Mouse (Mus musculus) forebrain, embryonic 14.5 days (tissue): Measurements from ENCODE around the gene Akr1b8. TPM values are rescaled to one million over a fixed set of nuclear protein-coding genes. Genes with fewer than 3 reads are reported as not detected.
"Not testable (repeated sequence)": the region's sequence is repeated elsewhere in the genome, so short reads cannot be mapped to it uniquely, and the experiment has no call there.

Source experiments
- ATAC-seq: fragments of 200-750 bp; cut with Nextera tagmentation; 2 replicates; pipeline ENCODE4 v1.8.0; 2017; ENCODE audit warnings: mild to moderate bottlenecking, moderate library complexity
- DNase-seq: peaks from one replicate; pipeline ENCODE4 v3.0.0-alpha.2; 2015; ENCODE audit warnings: low spot score
- H3K27ac ChIP-seq: fragments of 300-500 bp; sonication (generic); 2 replicates; pipeline ENCODE4 v1.5.1; 2014; ENCODE audit warnings: low read depth, mild to moderate bottlenecking, control low read depth, low read length, moderate library complexity
- H3K27me3 ChIP-seq: fragments of 300-500 bp; sonication (generic); replicated peaks from 2 replicates; pipeline ENCODE4 v1.6.1; 2014; ENCODE audit warnings: low read length, control low read depth, mixed read lengths; ENCODE audit not compliant: control insufficient read depth, insufficient read depth
- H3K36me3 ChIP-seq: fragments of 300-500 bp; sonication (generic); 2 replicates; pipeline ENCODE4 v1.6.1; 2014; ENCODE audit warnings: low read length, control low read depth; ENCODE audit not compliant: control insufficient read depth, insufficient read depth
- H3K4me1 ChIP-seq: fragments of 300-500 bp; sonication (generic); 2 replicates; pipeline ENCODE4 v1.6.1; 2014; ENCODE audit warnings: antibody characterized with exemption, low read length, control low read depth; ENCODE audit not compliant: control insufficient read depth, insufficient read depth
- H3K4me2 ChIP-seq: fragments of 300-500 bp; sonication (generic); 2 replicates; pipeline ENCODE4 v1.6.1; 2014; ENCODE audit warnings: mild to moderate bottlenecking, control low read depth, low read length
- H3K4me3 ChIP-seq: fragments of 300-500 bp; sonication (generic); 2 replicates; pipeline ENCODE4 v1.5.1; 2014; ENCODE audit warnings: low read depth, low read length, control low read depth
- H3K9ac ChIP-seq: fragments of 300-500 bp; sonication (generic); 2 replicates; pipeline ENCODE4 v1.6.1; 2014; ENCODE audit warnings: mild to moderate bottlenecking, low read length, control low read depth, moderate library complexity
- H3K9me3 ChIP-seq: fragments of 300-500 bp; sonication (generic); replicated peaks from 2 replicates; pipeline ENCODE4 v1.6.1; 2016; ENCODE audit warnings: low read length, control low read depth, mixed read lengths; ENCODE audit not compliant: control insufficient read depth
- WGBS: fragments of 180-500 bp; shearing (Covaris S2); extraction: QIAGEN DNeasy Blood & Tissue Kit; methylation state at CpG from one replicate; pipeline ENCODE4 v1.1.7; 2014; 5-methylcytosine and 5-hydroxymethylcytosine counted together
- polyA plus RNA-seq: library from polyadenylated mRNA; unstranded; fragments of >200 nt; fragmentation: Nextera tagmentation; extraction: Ambion mirVana; gene quantifications from 2 replicates; pipeline ENCODE4 v1.2.1, GENCODE M21; 2014

Gene Akr1b8
- polyA plus RNA-seq, 1 experiment from 2014 or later: 5.1 TPM

- DNase-seq: no peak
- no peaks in the 10 kb centered on the region for H3K9me3 ChIP-seq
- H3K27ac ChIP-seq: no peak overlapping the region
- H3K9ac ChIP-seq: no peak overlapping the region
- 77% methylated on average over 6 of the region's 6 CpGs for WGBS
- H3K27me3 ChIP-seq: no peaks in the 10 kb centered on the region
- no peak overlapping the region for H3K4me2 ChIP-seq
- no peaks in the 10 kb centered on the region for H3K4me1 ChIP-seq
- no peak for ATAC-seq
- H3K36me3 ChIP-seq: no peaks in the 10 kb centered on the region
- no peak overlapping the region for H3K4me3 ChIP-seq
Measured at GRCm38 (mm10) chr6:34355349-34355747, 1.4 kb downstream of the Akr1b8 start.

GRCm38 (mm10) chr6:34355841-34356240 lies 1.9 kb downstream of the Akr1b8 start:
- WGBS: 89% methylated on average over 9 of the region's 9 CpGs
- no peaks in the 10 kb centered on the region for H3K36me3 ChIP-seq
- DNase-seq: no peak
- ATAC-seq: no peak
- no peaks in the 10 kb centered on the region for H3K9me3 ChIP-seq
- no peak overlapping the region for H3K9ac ChIP-seq
- H3K27me3 ChIP-seq: no peaks in the 10 kb centered on the region
- no peak overlapping the region for H3K4me3 ChIP-seq
- H3K27ac ChIP-seq: no peak overlapping the region
- no peak overlapping the region for H3K4me2 ChIP-seq
- no peaks in the 10 kb centered on the region for H3K4me1 ChIP-seq

GRCm38 (mm10) chr6:34364217-34365136 lies 10.6 kb downstream of the Akr1b8 start:
- no peak overlapping the region for H3K4me3 ChIP-seq
- no peak overlapping the region for H3K9ac ChIP-seq
- H3K27me3 ChIP-seq: no peaks in the 10 kb centered on the region
- ATAC-seq (no peak), DNase-seq (no peak)
- H3K4me2 ChIP-seq: no peak overlapping the region
- no peaks in the 10 kb centered on the region for H3K9me3 ChIP-seq
- no peaks in the 10 kb centered on the region for H3K4me1 ChIP-seq
- H3K36me3 ChIP-seq: no peaks in the 10 kb centered on the region
- WGBS: 87% methylated on average over 12 of the region's 12 CpGs
- no peak overlapping the region for H3K27ac ChIP-seq

GRCm38 (mm10) chr6:34367998-34368397 lies 14.1 kb downstream of the Akr1b8 start:
- whole genome bisulfite sequencing: 87% methylated on average over 9 of the region's 9 CpGs
- H3K4me1 ChIP-seq: no peaks in the 10 kb centered on the region
- no peak overlapping the region for H3K4me2 ChIP-seq
- H3K4me3 ChIP-seq: no peak overlapping the region
- no peaks in the 10 kb centered on the region for H3K36me3 ChIP-seq
- ATAC-seq (no peak), DNase-seq (no peak)
- H3K9ac ChIP-seq: no peak overlapping the region
- no peak overlapping the region for H3K27ac ChIP-seq
- H3K9me3 ChIP-seq: no peaks in the 10 kb centered on the region
- H3K27me3 ChIP-seq: no peaks in the 10 kb centered on the region

- Histone ChIP-seq H3K4me3 (no peak overlapping the region), H3K27ac (no peak overlapping the region), H3K36me3 (no peaks in the 10 kb centered on the region), H3K4me2 (no peak overlapping the region), H3K4me1 (no peaks in the 10 kb centered on the region), H3K9ac (no peak overlapping the region), H3K27me3 (no peaks in the 10 kb centered on the region), H3K9me3 (no peaks in the 10 kb centered on the region)
- no peak for DNase-seq
- WGBS: 85% methylated on average over 8 of the region's 8 CpGs
- ATAC-seq: no peak
Measured at GRCm38 (mm10) chr6:34370081-34370480, 16.2 kb downstream of the Akr1b8 start.

- H3K27ac ChIP-seq: no peak overlapping the region
- H3K4me3 ChIP-seq: no peak overlapping the region
- H3K9ac ChIP-seq: 0 out of 2 replicates have a peak overlapping the region, but pooled peaks have one; percentile 2
- no peaks in the 10 kb centered on the region for H3K27me3 ChIP-seq
- DNase-seq (peak; percentile 90), ATAC-seq (peak; percentile 58; the same call in 1 of the 2 replicates)
- 24% methylated on average over 18 of the region's 18 CpGs for WGBS
- no peaks in the 10 kb centered on the region for H3K36me3 ChIP-seq
- H3K9me3 ChIP-seq: no peaks in the 10 kb centered on the region
- H3K4me2 ChIP-seq: peak overlapping the region; percentile 15
- no peaks in the 10 kb centered on the region for H3K4me1 ChIP-seq
Measured at GRCm38 (mm10) chr6:34371700-34372351, 17.9 kb downstream of the Akr1b8 start.

GRCm38 (mm10) chr6:34373841-34374240 lies 19.9 kb downstream of the Akr1b8 start:
- DNase-seq: no peak
- no peaks in the 10 kb centered on the region for H3K4me1 ChIP-seq
- no peak for ATAC-seq
- no peaks in the 10 kb centered on the region for H3K36me3 ChIP-seq
- WGBS: 88% methylated on average over 7 of the region's 7 CpGs
- no peak overlapping the region for H3K4me2 ChIP-seq
- H3K4me3 ChIP-seq: no peak overlapping the region
- H3K27ac ChIP-seq: no peak overlapping the region
- H3K27me3 ChIP-seq: no peaks in the 10 kb centered on the region
- no peak overlapping the region for H3K9ac ChIP-seq
- H3K9me3 ChIP-seq: no peaks in the 10 kb centered on the region

GRCm38 (mm10) chr6:34375888-34376287 lies 22.0 kb downstream of the Akr1b8 start:
- not testable (repeated sequence) for H3K36me3 ChIP-seq, H3K9me3 ChIP-seq, H3K4me2 ChIP-seq, H3K9ac ChIP-seq, H3K27ac ChIP-seq, H3K4me1 ChIP-seq, H3K27me3 ChIP-seq, DNase-seq, H3K4me3 ChIP-seq, ATAC-seq
- WGBS: 78% methylated on average over 5 of the region's 5 CpGs

- WGBS: 53% methylated on average over 8 of the region's 8 CpGs
- no peaks in the 10 kb centered on the region for H3K9me3 ChIP-seq
- H3K27ac ChIP-seq: no peak overlapping the region
- ATAC-seq (no peak), DNase-seq (no peak)
- no peak overlapping the region for H3K4me3 ChIP-seq
- H3K27me3 ChIP-seq: no peaks in the 10 kb centered on the region
- no peaks in the 10 kb centered on the region for H3K36me3 ChIP-seq
- H3K4me1 ChIP-seq: peaks cover 11% of the 10 kb centered on the region; the same call in 1 of the 2 replicates
- H3K4me2 ChIP-seq: no peak overlapping the region; the same call in 1 of the 2 replicates
- H3K9ac ChIP-seq: no peak overlapping the region
Measured at GRCm38 (mm10) chr6:34383401-34383800, 29.5 kb downstream of the Akr1b8 start.
